Mouse (Mus musculus) intestine, embryonic 16.5 days (tissue): ENCODE results near the gene Plxna4. TPM values are rescaled to one million over a fixed set of nuclear protein-coding genes. Genes with fewer than 3 reads are reported as not detected.

ENCODE experiments used
- ATAC-seq: fragments of 200-750 bp; cut with Nextera tagmentation; 2 replicates; pipeline ENCODE4 v1.8.0; 2017; ENCODE audit warnings: moderate TSS enrichment, moderate library complexity
- H3K27ac ChIP-seq: fragments of 300-500 bp; sonication (generic); 2 replicates; pipeline ENCODE4 v1.5.1; 2014; ENCODE audit warnings: mild to moderate bottlenecking, low read length
- H3K27me3 ChIP-seq: fragments of 300-500 bp; sonication (generic); replicated peaks from 2 replicates; pipeline ENCODE4 v1.6.1; 2014; ENCODE audit warnings: low read length, control low read depth, mixed read lengths; ENCODE audit not compliant: control insufficient read depth, insufficient read depth
- H3K36me3 ChIP-seq: fragments of 300-500 bp; sonication (generic); 2 replicates; pipeline ENCODE4 v1.6.1; 2014; ENCODE audit warnings: low read length, control low read depth; ENCODE audit not compliant: control insufficient read depth, insufficient read depth
- H3K4me1 ChIP-seq: fragments of 300-500 bp; sonication (generic); 2 replicates; pipeline ENCODE4 v1.6.1; 2014; ENCODE audit warnings: low read length, control low read depth, mixed read lengths; ENCODE audit not compliant: control insufficient read depth, insufficient read depth
- H3K4me2 ChIP-seq: fragments of 300-500 bp; sonication (generic); 2 replicates; pipeline ENCODE4 v1.6.1; 2014; ENCODE audit warnings: low read depth, low read length, control low read depth
- H3K4me3 ChIP-seq: fragments of 300-500 bp; sonication (generic); 2 replicates; pipeline ENCODE4 v1.5.1; 2014; ENCODE audit warnings: mild to moderate bottlenecking, low read length
- H3K9ac ChIP-seq: fragments of 300-500 bp; sonication (generic); 2 replicates; pipeline ENCODE4 v1.6.1; 2014; ENCODE audit warnings: low read depth, low read length
- H3K9me3 ChIP-seq: fragments of 300-500 bp; sonication (generic); 2 replicates; pipeline ENCODE4 v1.6.1; 2016; ENCODE audit warnings: low read length, control low read depth; ENCODE audit not compliant: control insufficient read depth
- WGBS: fragments of 180-500 bp; shearing (Covaris S2); extraction: QIAGEN DNeasy Blood & Tissue Kit; methylation state at CpG from one replicate; pipeline ENCODE4 v1.1.7; 2014; 5-methylcytosine and 5-hydroxymethylcytosine counted together
- polyA plus RNA-seq: library from polyadenylated mRNA; unstranded; fragments of >200 nt; fragmentation: Nextera tagmentation; extraction: Ambion mirVana; gene quantifications from 2 replicates; pipeline ENCODE4 v1.2.1, GENCODE M21; 2015

Gene Plxna4
- polyA plus RNA-seq, 1 experiment from 2014 or later, result 1.3 TPM

- H3K27ac ChIP-seq, result no peak overlapping the region
- no peak overlapping the region for H3K4me3 ChIP-seq
- H3K27me3 ChIP-seq, result no peaks in the 10 kb centered on the region
- H3K36me3 ChIP-seq, result no peaks in the 10 kb centered on the region
- 0 out of 2 replicates have a peak, but pooled peaks cover 3% of the 10 kb centered on the region for H3K4me1 ChIP-seq
- H3K9me3 ChIP-seq, result no peaks in the 10 kb centered on the region
- WGBS, result 32% methylated on average over 3 of the region's 3 CpGs
- no peak overlapping the region for H3K4me2 ChIP-seq
- no peak overlapping the region for H3K9ac ChIP-seq
- ATAC-seq, result no peak
Measured at GRCm38 (mm10) chr6:32570445-32570844, 17.5 kb downstream of the Plxna4 start.

GRCm38 (mm10) chr6:32569919-32570318 is 18.1 kb downstream of the Plxna4 start:
- Histone ChIP-seq H3K4me1 (0 out of 2 replicates have a peak, but pooled peaks cover 3% of the 10 kb centered on the region), H3K27me3 (no peaks in the 10 kb centered on the region), H3K4me2 (no peak overlapping the region), H3K9ac (no peak overlapping the region), H3K27ac (no peak overlapping the region), H3K4me3 (no peak overlapping the region), H3K36me3 (no peaks in the 10 kb centered on the region), H3K9me3 (no peaks in the 10 kb centered on the region)
- WGBS, result 82% methylated on average over 3 of the region's 3 CpGs
- no peak for ATAC-seq

DNA sequence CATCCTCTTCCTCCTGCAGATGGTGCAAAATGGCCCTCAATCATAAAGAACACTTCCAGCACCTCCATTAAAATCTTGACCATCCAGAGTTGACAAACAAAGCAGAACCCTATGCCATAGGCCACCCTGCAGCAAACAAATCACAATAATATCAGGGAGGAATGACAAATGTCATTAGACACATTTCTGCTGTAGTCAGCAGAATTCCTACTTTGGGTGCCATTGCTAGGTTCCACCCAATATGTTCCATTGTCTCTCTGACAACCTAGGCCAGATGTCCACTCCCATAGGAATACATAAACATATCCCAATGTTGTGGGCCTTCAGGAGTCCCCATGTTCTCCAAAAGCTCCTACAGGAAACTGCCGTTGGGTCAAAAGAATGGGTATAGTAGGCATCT is 41.1 kb downstream of the Plxna4 start:
- Histone ChIP-seq H3K27ac (no peak overlapping the region), H3K9me3 (no peaks in the 10 kb centered on the region), H3K4me2 (no peak overlapping the region), H3K4me1 (no peaks in the 10 kb centered on the region), H3K36me3 (no peaks in the 10 kb centered on the region), H3K27me3 (no peaks in the 10 kb centered on the region), H3K9ac (no peak overlapping the region), H3K4me3 (no peak overlapping the region)
- WGBS, result 95% methylated on average over 1 of the region's 1 CpGs
- no peak for ATAC-seq

GRCm38 (mm10) chr6:32544021-32544420 is 44.0 kb downstream of the Plxna4 start:
- 88% methylated on average over 3 of the region's 3 CpGs for WGBS
- Histone ChIP-seq H3K36me3 (no peaks in the 10 kb centered on the region), H3K27me3 (no peaks in the 10 kb centered on the region), H3K4me3 (no peak overlapping the region), H3K9ac (no peak overlapping the region), H3K4me2 (no peak overlapping the region), H3K9me3 (no peaks in the 10 kb centered on the region), H3K4me1 (no peaks in the 10 kb centered on the region), H3K27ac (no peak overlapping the region)
- ATAC-seq, result no peak

DNA sequence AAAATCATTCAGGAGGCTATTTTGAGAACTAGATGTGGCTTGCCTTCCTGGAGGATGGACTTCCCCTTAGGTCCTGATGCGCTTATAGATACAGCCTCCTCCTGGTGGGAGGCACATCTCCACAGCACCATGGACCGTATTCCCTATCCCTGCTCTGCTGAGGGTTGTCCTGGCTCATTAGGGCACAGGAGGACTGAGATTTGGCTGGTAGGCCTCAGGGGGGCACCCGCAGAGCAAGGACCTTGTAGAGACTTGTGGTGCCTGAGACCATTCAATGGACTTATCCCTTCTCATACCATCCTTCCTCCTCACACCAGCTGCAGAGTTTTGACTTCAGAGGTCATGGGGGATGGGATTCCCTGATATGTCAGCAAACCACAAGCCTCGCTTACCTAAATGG is 47.8 kb downstream of the Plxna4 start:
- 87% methylated on average over 4 of the region's 4 CpGs for WGBS
- Histone ChIP-seq H3K27ac (no peak overlapping the region), H3K4me1 (no peaks in the 10 kb centered on the region), H3K9me3 (no peaks in the 10 kb centered on the region), H3K27me3 (no peaks in the 10 kb centered on the region), H3K9ac (no peak overlapping the region), H3K4me2 (no peak overlapping the region), H3K36me3 (no peaks in the 10 kb centered on the region), H3K4me3 (no peak overlapping the region)
- ATAC-seq, result no peak

- H3K36me3 ChIP-seq, result no peaks in the 10 kb centered on the region
- no peaks in the 10 kb centered on the region for H3K4me1 ChIP-seq
- no peak overlapping the region for H3K27ac ChIP-seq
- H3K4me3 ChIP-seq, result no peak overlapping the region
- WGBS, result 74% methylated on average over 3 of the region's 3 CpGs
- no peak overlapping the region for H3K9ac ChIP-seq
- no peaks in the 10 kb centered on the region for H3K9me3 ChIP-seq
- no peak overlapping the region for H3K4me2 ChIP-seq
- no peaks in the 10 kb centered on the region for H3K27me3 ChIP-seq
- ATAC-seq, result no peak
Measured at GRCm38 (mm10) chr6:32533962-32534740, 53.8 kb downstream of the Plxna4 start.

GRCm38 (mm10) chr6:32528081-32528570 is 59.9 kb downstream of the Plxna4 start:
- H3K4me2 ChIP-seq, result no peak overlapping the region
- no peaks in the 10 kb centered on the region for H3K27me3 ChIP-seq
- no peaks in the 10 kb centered on the region for H3K36me3 ChIP-seq
- 76% methylated on average over 8 of the region's 8 CpGs for WGBS
- H3K4me1 ChIP-seq, result no peaks in the 10 kb centered on the region
- H3K27ac ChIP-seq, result no peak overlapping the region
- H3K9me3 ChIP-seq, result no peaks in the 10 kb centered on the region
- ATAC-seq, result no peak
- H3K4me3 ChIP-seq, result no peak overlapping the region
- H3K9ac ChIP-seq, result no peak overlapping the region

- no peaks in the 10 kb centered on the region for H3K27me3 ChIP-seq
- no peaks in the 10 kb centered on the region for H3K36me3 ChIP-seq
- 86% methylated on average over 7 of the region's 7 CpGs for WGBS
- no peaks in the 10 kb centered on the region for H3K4me1 ChIP-seq
- H3K4me3 ChIP-seq, result no peak overlapping the region
- no peaks in the 10 kb centered on the region for H3K9me3 ChIP-seq
- H3K9ac ChIP-seq, result no peak overlapping the region
- no peak overlapping the region for H3K4me2 ChIP-seq
- no peak for ATAC-seq
- no peak overlapping the region for H3K27ac ChIP-seq
Measured at GRCm38 (mm10) chr6:32527518-32527917, 60.5 kb downstream of the Plxna4 start.

DNA sequence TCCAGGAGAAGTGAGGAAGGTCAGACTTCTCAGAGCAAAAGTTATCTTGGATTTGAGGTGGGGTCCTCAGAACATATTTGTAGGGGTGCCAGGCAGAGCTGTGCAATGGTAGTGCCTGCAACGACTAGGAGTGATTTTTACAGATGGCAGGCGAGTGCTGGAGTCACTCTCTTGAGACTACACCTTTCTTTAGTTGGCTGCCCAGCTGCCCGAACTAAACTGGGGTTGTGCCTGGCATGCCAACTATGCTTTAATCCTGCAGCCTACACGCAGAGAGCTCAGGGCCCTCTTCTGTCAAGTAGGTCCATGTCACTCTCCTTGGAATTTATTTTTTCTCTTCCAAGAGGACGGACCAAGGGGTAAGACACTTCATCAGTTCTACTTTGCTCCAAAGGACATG is 61.2 kb downstream of the Plxna4 start:
- no peak overlapping the region for H3K4me3 ChIP-seq
- no peaks in the 10 kb centered on the region for H3K9me3 ChIP-seq
- no peaks in the 10 kb centered on the region for H3K27me3 ChIP-seq
- H3K27ac ChIP-seq, result no peak overlapping the region
- no peak overlapping the region for H3K4me2 ChIP-seq
- H3K4me1 ChIP-seq, result no peaks in the 10 kb centered on the region
- ATAC-seq, result no peak
- 71% methylated on average over 5 of the region's 5 CpGs for WGBS
- H3K9ac ChIP-seq, result no peak overlapping the region
- no peaks in the 10 kb centered on the region for H3K36me3 ChIP-seq

GRCm38 (mm10) chr6:32520097-32520496 is 67.9 kb downstream of the Plxna4 start:
- no peak overlapping the region for H3K4me3 ChIP-seq
- H3K4me2 ChIP-seq, result no peak overlapping the region
- H3K36me3 ChIP-seq, result no peaks in the 10 kb centered on the region
- no peak for ATAC-seq
- WGBS, result 79% methylated on average over 4 of the region's 4 CpGs
- H3K27me3 ChIP-seq, result no peaks in the 10 kb centered on the region
- H3K27ac ChIP-seq, result no peak overlapping the region
- H3K9ac ChIP-seq, result no peak overlapping the region
- H3K4me1 ChIP-seq, result no peaks in the 10 kb centered on the region
- H3K9me3 ChIP-seq, result no peaks in the 10 kb centered on the region
